Mouse (Mus musculus) myocyte (in vitro differentiated cells): ENCODE measurements at regions not wholly inside any gene's neighbourhood (a gene's known extent, or its start where the extent isn't known, plus 50 kb on each side); places are given as distances from the start of the nearest gene placed in this dataset.

ENCODE experiments used
- H3K27me3 ChIP-seq: one replicate; pipeline ENCODE4 v1.6.1; 2011; ENCODE audit not compliant: control insufficient read depth, insufficient read depth, insufficient read length
- H3K36me3 ChIP-seq: one replicate; pipeline ENCODE4 v1.6.1; 2011; ENCODE audit not compliant: control insufficient read depth, insufficient read depth
- H3K4me2 ChIP-seq: one replicate; pipeline ENCODE4 v1.6.1; 2011; ENCODE audit warnings: low read depth, control low read depth
- H3K4me3 ChIP-seq: one replicate; pipeline ENCODE4 v1.5.1; 2011; ENCODE audit warnings: mild to moderate bottlenecking, control low read depth, moderate library complexity
- H3K79me2 ChIP-seq: one replicate; pipeline ENCODE4 v1.6.1; 2011; ENCODE audit not compliant: control insufficient read depth, insufficient read depth
- H3ac ChIP-seq: one replicate; pipeline ENCODE4 v1.6.1; 2011; ENCODE audit not compliant: control insufficient read depth, insufficient read length
- CEBPB ChIP-seq: IDR thresholded peaks from 2 replicates; pipeline ENCODE4 v1.6.1; 2011; ENCODE audit warnings: mild to moderate bottlenecking, moderate library complexity; ENCODE audit not compliant: poor library complexity, insufficient read depth, severe bottlenecking
- E2F4 ChIP-seq: IDR thresholded peaks from one replicate; pipeline ENCODE4 v1.6.1; 2011; ENCODE audit warnings: mild to moderate bottlenecking, control low read depth, moderate library complexity; ENCODE audit not compliant: insufficient read depth
- MAX ChIP-seq: IDR thresholded peaks from one replicate; pipeline ENCODE4 v1.6.1; 2011; ENCODE audit warnings: low read depth, mild to moderate bottlenecking, control low read depth
- MYOD1 ChIP-seq, 3 experiments: IDR thresholded peaks; one replicate each; pipeline ENCODE4 v1.6.1; 2011; ENCODE audit warnings: control low read depth in 2 of 3, low read depth in 2 of 3, mild to moderate bottlenecking in 2 of 3, moderate library complexity in 1 of 3; ENCODE audit not compliant: insufficient read length in 2 of 3, control insufficient read depth in 1 of 3
- MYOG ChIP-seq, 3 experiments: IDR thresholded peaks; one replicate each; pipeline ENCODE4 v1.6.1; 2011; ENCODE audit warnings: control low read depth in 2 of 3, low read depth in 2 of 3, mild to moderate bottlenecking in 2 of 3; ENCODE audit not compliant: insufficient read length in 2 of 3, control insufficient read depth in 1 of 3, insufficient read depth in 1 of 3
- POLR2A ChIP-seq: IDR thresholded peaks from one replicate; pipeline ENCODE4 v1.6.1; 2011; ENCODE audit warnings: low read depth, mild to moderate bottlenecking, control low read depth, moderate library complexity; ENCODE audit not compliant: insufficient read length
- POLR2AphosphoS2 ChIP-seq: IDR thresholded peaks from one replicate; pipeline ENCODE4 v1.6.1; 2011; ENCODE audit warnings: low read depth, control low read depth; ENCODE audit not compliant: insufficient read length
- REST ChIP-seq: IDR thresholded peaks from one replicate; pipeline ENCODE4 v1.6.1; 2011; ENCODE audit warnings: mild to moderate bottlenecking, control low read depth, moderate library complexity; ENCODE audit not compliant: insufficient read depth, insufficient read length
- SRF ChIP-seq: IDR thresholded peaks from one replicate; pipeline ENCODE4 v1.6.1; 2011; ENCODE audit warnings: low read depth; ENCODE audit not compliant: control insufficient read depth, insufficient read length
- TCF12 ChIP-seq: IDR thresholded peaks from one replicate; pipeline ENCODE4 v1.6.1; 2011; ENCODE audit warnings: mild to moderate bottlenecking, control low read depth; ENCODE audit not compliant: poor library complexity, insufficient read depth, severe bottlenecking
- TCF3 ChIP-seq: IDR thresholded peaks from one replicate; pipeline ENCODE4 v1.6.1; 2011; ENCODE audit warnings: low read depth, control low read depth; ENCODE audit not compliant: insufficient read length
- USF1 ChIP-seq: IDR thresholded peaks from one replicate; pipeline ENCODE4 v1.6.1; 2011; ENCODE audit warnings: low read depth, mild to moderate bottlenecking, control low read depth, moderate library complexity

- Histone ChIP-seq H3K27me3 (peaks cover 24% of the 10 kb centered on the region), H3ac (no peak overlapping the region), H3K79me2 (no peaks in the 10 kb centered on the region), H3K36me3 (no peaks in the 10 kb centered on the region), H3K4me2 (no peak overlapping the region), H3K4me3 (no peak overlapping the region)
- TF ChIP-seq MYOG (IDR thresholded peaks at IDR 0.05; ENCODE audit: control insufficient read depth in 1 of 3, insufficient read depth in 1 of 3, insufficient read length in 2 of 3, low read depth in 2 of 3) (no peak), CEBPB (no peak), MAX (no peak), USF1 (no peak), POLR2A (no peak), TCF12 (no peak), E2F4 (no peak), POLR2AphosphoS2 (no peak), SRF (no peak), TCF3 (no peak), MYOD1 (IDR thresholded peaks at IDR 0.05; ENCODE audit: control insufficient read depth in 1 of 3, insufficient read length in 2 of 3, low read depth in 2 of 3) (no peak), REST (no peak)
Observed at GRCm38 (mm10) chr7:67895166-67895565, 57.5 kb upstream of the Igf1r start.

GRCm38 (mm10) chr7:67892917-67893316 lies 59.7 kb upstream of the Igf1r start:
- H3K4me3 ChIP-seq: no peak overlapping the region
- no peak for TF ChIP-seq MAX
- no peaks in the 10 kb centered on the region for H3K79me2 ChIP-seq
- H3K4me2 ChIP-seq: no peak overlapping the region
- no peaks in the 10 kb centered on the region for H3K36me3 ChIP-seq
- H3K27me3 ChIP-seq: peaks cover 24% of the 10 kb centered on the region
- H3ac ChIP-seq: no peak overlapping the region

GRCm38 (mm10) chr7:67883040-67883439 lies 69.6 kb upstream of the Igf1r start:
- TF ChIP-seq CEBPB (no peak), SRF (no peak), MYOD1 (IDR thresholded peaks at IDR 0.05; ENCODE audit: control insufficient read depth in 1 of 3, insufficient read length in 2 of 3, low read depth in 2 of 3) (no peak), TCF3 (no peak), REST (no peak), MAX (no peak)
- Histone ChIP-seq H3K27me3 (peaks cover 57% of the 10 kb centered on the region), H3K79me2 (no peaks in the 10 kb centered on the region), H3ac (no peak overlapping the region), H3K4me3 (no peak overlapping the region), H3K36me3 (no peaks in the 10 kb centered on the region), H3K4me2 (no peak overlapping the region)

- Histone ChIP-seq H3K36me3 (no peaks in the 10 kb centered on the region), H3K79me2 (no peaks in the 10 kb centered on the region), H3K27me3 (peaks cover 54% of the 10 kb centered on the region), H3K4me2 (no peak overlapping the region), H3ac (no peak overlapping the region), H3K4me3 (no peak overlapping the region)
- no peak for TF ChIP-seq USF1
Observed at GRCm38 (mm10) chr7:67882606-67883005, 70.0 kb upstream of the Igf1r start.

- H3K27me3 ChIP-seq: peaks cover 27% of the 10 kb centered on the region
- H3K4me3 ChIP-seq: no peak overlapping the region
- H3K79me2 ChIP-seq: no peaks in the 10 kb centered on the region
- no peak overlapping the region for H3K4me2 ChIP-seq
- H3ac ChIP-seq: no peak overlapping the region
- no peak for TF ChIP-seq MAX
- no peak for TF ChIP-seq E2F4
- no peak for TF ChIP-seq POLR2AphosphoS2
- TF ChIP-seq USF1: no peak
- no peak for TF ChIP-seq REST
- no peak for TF ChIP-seq MYOD1 (IDR thresholded peaks at IDR 0.05; ENCODE audit: control insufficient read depth in 1 of 3, insufficient read length in 2 of 3, low read depth in 2 of 3)
- no peak for TF ChIP-seq TCF12
- no peak for TF ChIP-seq POLR2A
- TF ChIP-seq SRF: no peak
- TF ChIP-seq TCF3: no peak
- TF ChIP-seq CEBPB: no peak
- TF ChIP-seq MYOG (IDR thresholded peaks at IDR 0.05; ENCODE audit: control insufficient read depth in 1 of 3, insufficient read depth in 1 of 3, insufficient read length in 2 of 3, low read depth in 2 of 3): no peak
- no peaks in the 10 kb centered on the region for H3K36me3 ChIP-seq
Observed at GRCm38 (mm10) chr7:67878226-67878625, 74.4 kb upstream of the Igf1r start.

GRCm38 (mm10) chr7:67877587-67877986 lies 75.0 kb upstream of the Igf1r start:
- Histone ChIP-seq H3K36me3 (no peaks in the 10 kb centered on the region), H3K4me2 (no peak overlapping the region), H3K27me3 (peaks cover 31% of the 10 kb centered on the region), H3K4me3 (no peak overlapping the region), H3ac (no peak overlapping the region), H3K79me2 (no peaks in the 10 kb centered on the region)
- TF ChIP-seq E2F4 (no peak), SRF (no peak), POLR2AphosphoS2 (no peak), MAX (no peak), USF1 (no peak), MYOD1 (IDR thresholded peaks at IDR 0.05; ENCODE audit: control insufficient read depth in 1 of 3, insufficient read length in 2 of 3, low read depth in 2 of 3) (no peak)
